Comparison of ENCODE assay signal across 9 mouse cellular contexts in the genomic region with DNA sequence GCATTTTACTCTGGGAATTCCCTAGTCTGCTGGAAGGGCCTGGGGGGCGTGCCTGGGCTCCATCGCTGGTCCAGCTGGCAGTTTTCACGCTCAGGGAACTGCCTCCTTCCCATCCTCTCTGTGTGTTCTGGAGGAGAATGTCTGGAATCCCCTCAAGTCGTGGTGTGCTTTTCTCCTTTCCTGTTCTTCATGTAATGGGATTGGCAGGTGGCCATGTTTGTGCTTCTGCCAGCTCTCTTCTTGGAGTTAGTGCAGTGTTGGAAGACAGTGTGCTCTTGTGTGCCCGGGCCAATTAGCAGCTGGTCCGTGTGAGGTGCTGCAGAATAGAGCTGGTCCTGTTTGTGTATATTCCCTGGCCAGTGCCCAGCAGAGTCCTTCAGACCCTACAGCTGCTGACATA.
DNase-seq lines count a peak whose midpoint lies in the region; ATAC-seq and TF ChIP-seq lines count a peak whose summit lies in the region.
"Had no signal": no experiment of that assay in that cellular context is flagged by ENCODE, and none has a peak within 500 bp of the region (broad histone marks: within the 10 kb centered on the region; RNA-seq: fewer than 3 reads in every experiment).

No protein-coding gene starts in this region.

- DNase-seq in adrenal gland, adult 2 months = peak; percentile 45
- DNase-seq in cerebellum, adult 9-11 months = peak; percentile 91
- peak; percentile 90 for DNase-seq in gastrocnemius, adult 2 months
- peak; percentile 88 to 97 for DNase-seq in layer of hippocampus, postnatal 14 days (ENCODE audit: low spot score in 2 of 2)
- DNase-seq in urinary bladder, postnatal 25 days (ENCODE audit: low spot score) = peak; percentile 59
- no peak for DNase-seq in embryo, embryonic 10.5 days (ENCODE audit: low spot score)

- peaks cover 25% of the 10 kb centered on the region for H3K36me3 ChIP-seq in hindbrain, embryonic 16.5 days (ENCODE audit: control insufficient read depth, insufficient read depth, low read length)
- peaks cover 25% of the 10 kb centered on the region for H3K36me3 ChIP-seq in midbrain, embryonic 15.5 days (replicated peaks)

- 31% methylated on average over 6 of the region's 6 CpGs for WGBS in hindbrain, embryonic 16.5 days
- 43% methylated on average over 6 of the region's 6 CpGs for WGBS in midbrain, embryonic 15.5 days

- TF ChIP-seq CTCF in gastrocnemius, adult 2 months (IDR thresholded peaks at IDR 0.05) = no peak

- peaks cover 17% of the 10 kb centered on the region for H3K4me1 ChIP-seq in hindbrain, embryonic 16.5 days (ENCODE audit: control insufficient read depth, insufficient read depth, low read depth, low read length)
- H3K4me1 ChIP-seq in midbrain, embryonic 15.5 days = peaks cover 14% of the 10 kb centered on the region

- intact Hi-C loops in gastrocnemius, adult 2 months (cut with DNase I) = no loop called here

- no peaks in the 10 kb centered on the region for H3K27me3 ChIP-seq in hindbrain, embryonic 16.5 days (replicated peaks; ENCODE audit: control insufficient read depth, insufficient read depth, low read length)
- no peaks in the 10 kb centered on the region for H3K27me3 ChIP-seq in midbrain, embryonic 15.5 days (replicated peaks)
- H3K27me3 ChIP-seq: megakaryocyte, embryonic 14.5 days had no signal

- H3K9me3 ChIP-seq in hindbrain, embryonic 16.5 days (ENCODE audit: control insufficient read depth, low read length) = no peaks in the 10 kb centered on the region
- H3K9me3 ChIP-seq in midbrain, embryonic 15.5 days = no peaks in the 10 kb centered on the region
- H3K9me3 ChIP-seq: megakaryocyte, embryonic 14.5 days had no signal

- no peak overlapping the region for H3K4me3 ChIP-seq in gastrocnemius, adult 2 months
- no peak overlapping the region for H3K4me3 ChIP-seq in hindbrain, embryonic 16.5 days (ENCODE audit: low read length)
- no peak overlapping the region for H3K4me3 ChIP-seq in midbrain, embryonic 15.5 days
- H3K4me3 ChIP-seq: megakaryocyte, embryonic 14.5 days had no signal

- peak; percentile 98 for ATAC-seq in hindbrain, embryonic 16.5 days
- peak; percentile 90 for ATAC-seq in midbrain, embryonic 15.5 days (replicated peaks)

- H3K9ac ChIP-seq in hindbrain, embryonic 16.5 days (ENCODE audit: low read depth, low read length) = no peak overlapping the region
- no peak overlapping the region for H3K9ac ChIP-seq in midbrain, embryonic 15.5 days

- H3K4me2 ChIP-seq in hindbrain, embryonic 16.5 days (ENCODE audit: low read length) = no peak overlapping the region
- H3K4me2 ChIP-seq in midbrain, embryonic 15.5 days = no peak overlapping the region

- peak overlapping the region; percentile 35 for H3K27ac ChIP-seq in gastrocnemius, adult 2 months
- H3K27ac ChIP-seq in hindbrain, embryonic 16.5 days (ENCODE audit: low read depth, low read length) = peak overlapping the region; percentile 62
- peak overlapping the region; percentile 51; the same call in 1 of the 2 replicates for H3K27ac ChIP-seq in midbrain, embryonic 15.5 days
